Mouse (Mus musculus): Measurements from ENCODE around the gene Krt39.

Krt39 gene

GRCm38 (mm10) chr11:99471946-99472345, 49.2 kb downstream of the Krt39 start:
- DNase-seq (ENCODE audit: low read depth, low spot score): no peak

GRCm38 (mm10) chr11:99469228-99469627, 51.9 kb downstream of the Krt39 start:
- no peak for DNase-seq (ENCODE audit: low read depth, low spot score)

GRCm38 (mm10) chr11:99468566-99468965, 52.6 kb downstream of the Krt39 start:
- no peak for DNase-seq (ENCODE audit: low read depth, low spot score)

GRCm38 (mm10) chr11:99466316-99466715, 54.8 kb downstream of the Krt39 start:
- DNase-seq (ENCODE audit: low read depth, low spot score): no peak

GRCm38 (mm10) chr11:99464836-99465235, 56.3 kb downstream of the Krt39 start:
- peak; percentile 61 for DNase-seq (ENCODE audit: low read depth, low spot score)
